In the genomic region with DNA sequence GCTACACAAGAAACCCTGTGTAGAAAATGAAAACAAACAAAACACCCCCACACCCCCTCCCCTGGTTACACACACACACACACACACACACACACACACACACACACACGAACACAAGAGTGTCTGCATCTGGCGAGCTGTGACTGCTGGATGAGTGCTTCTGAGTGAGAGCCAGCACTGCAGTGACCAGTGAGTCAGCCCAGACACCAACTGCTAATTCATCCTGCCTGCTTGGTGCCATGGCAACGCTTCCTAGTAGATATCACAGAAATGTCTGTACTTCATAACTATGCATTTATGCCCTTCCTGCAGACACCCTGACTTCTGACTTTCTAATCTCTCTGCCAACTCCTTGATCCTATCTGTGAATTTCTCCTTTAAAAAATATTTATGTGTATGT, we compare ENCODE assay signal across 12 mouse cellular contexts. TPM values are rescaled to one million over a fixed set of nuclear protein-coding genes. Genes with fewer than 3 reads are reported as not detected.
A peak's percentile ranks its signal among the peaks of the same experiment; 100 is the strongest.
DNase-seq lines count a peak whose midpoint lies in the region; ATAC-seq lines count a peak whose summit lies in the region.
"Had no signal": no experiment of that assay in that cellular context is flagged by ENCODE, and none has a peak within 500 bp of the region (broad histone marks: within the 10 kb centered on the region; RNA-seq: fewer than 3 reads in every experiment).

No protein-coding gene starts in this region.

- 57% methylated on average over 3 of the region's 3 CpGs for WGBS in liver, embryonic 12.5 days (ENCODE audit: insufficient replicate concordance)
- 52% methylated on average over 3 of the region's 3 CpGs for WGBS in liver, embryonic 11.5 days

- no peaks in the 10 kb centered on the region for H3K9me3 ChIP-seq in liver, embryonic 12.5 days (replicated peaks)
- H3K9me3 ChIP-seq in liver, embryonic 11.5 days (ENCODE audit: control insufficient read depth, low read length): no peaks in the 10 kb centered on the region
- H3K9me3 ChIP-seq: forebrain, embryonic 12.5 days; neural tube, embryonic 13.5 days had no signal

- H3K27ac ChIP-seq in liver, embryonic 12.5 days: no peak overlapping the region
- H3K27ac ChIP-seq in liver, embryonic 11.5 days (ENCODE audit: low read depth, low read length): no peak overlapping the region
- H3K27ac ChIP-seq: forebrain, embryonic 12.5 days; neural tube, embryonic 13.5 days had no signal

- ATAC-seq in liver, embryonic 12.5 days: peak; percentile 50; the same call in 1 of the 2 replicates
- no peak; the same call in 1 of the 2 replicates for ATAC-seq in liver, embryonic 11.5 days (replicated peaks; ENCODE audit: low FRiP score)

- H3K36me3 ChIP-seq in liver, embryonic 12.5 days: no peaks in the 10 kb centered on the region
- no peaks in the 10 kb centered on the region for H3K36me3 ChIP-seq in liver, embryonic 11.5 days (ENCODE audit: control insufficient read depth, insufficient read depth, low read length)
- H3K36me3 ChIP-seq: forebrain, embryonic 12.5 days; neural tube, embryonic 13.5 days had no signal

- no peaks in the 10 kb centered on the region for H3K27me3 ChIP-seq in liver, embryonic 12.5 days (replicated peaks)
- no peaks in the 10 kb centered on the region for H3K27me3 ChIP-seq in liver, embryonic 11.5 days (replicated peaks; ENCODE audit: control insufficient read depth, insufficient read depth, low read length)
- H3K27me3 ChIP-seq: forebrain, embryonic 12.5 days; neural tube, embryonic 13.5 days had no signal

- H3K4me3 ChIP-seq in liver, embryonic 12.5 days: no peak overlapping the region
- H3K4me3 ChIP-seq in liver, embryonic 11.5 days (ENCODE audit: low read depth, low read length): no peak overlapping the region
- H3K4me3 ChIP-seq: forebrain, embryonic 12.5 days; neural tube, embryonic 13.5 days had no signal

- no peak overlapping the region for H3K4me2 ChIP-seq in liver, embryonic 12.5 days
- no peak overlapping the region for H3K4me2 ChIP-seq in liver, embryonic 11.5 days
- H3K4me2 ChIP-seq: forebrain, embryonic 12.5 days; neural tube, embryonic 13.5 days had no signal

- DNase-seq in adrenal gland, postnatal 10 days: peak; percentile 41
- no peak for DNase-seq in adrenal gland, postnatal 4 days (ENCODE audit: low spot score in 2 of 2)
- no peak for DNase-seq in liver, embryonic 11.5 days (ENCODE audit: low spot score)
- DNase-seq in adrenal gland, postnatal 14 days: peak; percentile 40
- peak; percentile 49 to 64 for DNase-seq in left cerebral cortex, postnatal 25 days (ENCODE audit: low spot score in 2 of 2)
- no peak for DNase-seq in thymus, postnatal 25 days
- DNase-seq in spleen, postnatal 4 days (ENCODE audit: low spot score in 2 of 2): no peak
- DNase-seq: cerebellum, postnatal 25 days; kidney, postnatal 10 days had no signal

- H3K4me1 ChIP-seq in liver, embryonic 12.5 days: 0 out of 2 replicates have a peak, but pooled peaks cover 8% of the 10 kb centered on the region
- H3K4me1 ChIP-seq in liver, embryonic 11.5 days (replicated peaks; ENCODE audit: control insufficient read depth, insufficient read depth, low read length): no peaks in the 10 kb centered on the region
- H3K4me1 ChIP-seq: forebrain, embryonic 12.5 days; neural tube, embryonic 13.5 days had no signal

- intact Hi-C loops in left cerebral cortex, postnatal 25 days (cut with DNase I): no loop called here

- H3K9ac ChIP-seq in liver, embryonic 12.5 days: no peak overlapping the region
- H3K9ac ChIP-seq in liver, embryonic 11.5 days (ENCODE audit: low read depth, low read length): no peak overlapping the region
- H3K9ac ChIP-seq: forebrain, embryonic 12.5 days; neural tube, embryonic 13.5 days had no signal

RNA-seq across cellular contexts. Expression of gene Dtl, which starts 48.3 kb away (rescaled TPM):
- total RNA-seq in adrenal gland, postnatal 10 days (2021): 10 to 100 TPM in 1 of 2 experiments, 1 to 10 TPM in 1; 7.8 to 11.9 TPM
- total RNA-seq in adrenal gland, postnatal 4 days (2021): 10 to 100 TPM; 19.8 to 21.7 TPM
- polyA plus RNA-seq in liver, embryonic 12.5 days (2016; fragmentation: Nextera tagmentation; extraction: Ambion mirVana): 59.6 and 60.2 TPM in 2 replicates
- polyA plus RNA-seq in liver, embryonic 11.5 days (2014; fragmentation: Nextera tagmentation; extraction: Ambion mirVana): 70.9 and 79.9 TPM in 2 replicates
- total RNA-seq in adrenal gland, postnatal 14 days (2021): 6.7 and 7.6 TPM in 2 replicates
- 1 to 10 TPM; 8.2 to 9.1 TPM for total RNA-seq in left cerebral cortex, postnatal 25 days (2021)

RNA-seq across cellular contexts. Expression of gene Ints7, which starts 48.3 kb away (rescaled TPM):
- total RNA-seq in adrenal gland, postnatal 10 days (2021): 10 to 100 TPM; 33.8 to 36.4 TPM
- 10 to 100 TPM; 53.2 to 55.8 TPM for total RNA-seq in adrenal gland, postnatal 4 days (2021)
- polyA plus RNA-seq in liver, embryonic 12.5 days (2016; fragmentation: Nextera tagmentation; extraction: Ambion mirVana): 39.5 and 41.3 TPM in 2 replicates
- 54.1 and 57.6 TPM in 2 replicates for polyA plus RNA-seq in liver, embryonic 11.5 days (2014; fragmentation: Nextera tagmentation; extraction: Ambion mirVana)
- total RNA-seq in adrenal gland, postnatal 14 days (2021): 28.0 and 30.1 TPM in 2 replicates
- 10 to 100 TPM; 34.5 to 34.9 TPM for total RNA-seq in left cerebral cortex, postnatal 25 days (2021)

Comparison
In these comparisons a context has a peak if more than half of its experiments do, and no peak if none do; other contexts are left out.
1. DNase-seq: peak in adrenal gland, postnatal 10 days (single experiment), adrenal gland, postnatal 14 days (single experiment) and left cerebral cortex, postnatal 25 days (2 of 2); none in adrenal gland, postnatal 4 days (0 of 2), liver, embryonic 11.5 days (single experiment), thymus, postnatal 25 days (single experiment) and spleen, postnatal 4 days (0 of 2).